Mouse (Mus musculus) CD4-positive, CD25-positive, alpha-beta regulatory T cell, adult 2 months (primary cell): ENCODE data around the gene Prkci.

Source experiments
- DNase-seq: peaks from one replicate; pipeline ENCODE4 v3.0.0-alpha.2; 2012; ENCODE audit warnings: low read depth, low spot score

Gene Prkci

DNA sequence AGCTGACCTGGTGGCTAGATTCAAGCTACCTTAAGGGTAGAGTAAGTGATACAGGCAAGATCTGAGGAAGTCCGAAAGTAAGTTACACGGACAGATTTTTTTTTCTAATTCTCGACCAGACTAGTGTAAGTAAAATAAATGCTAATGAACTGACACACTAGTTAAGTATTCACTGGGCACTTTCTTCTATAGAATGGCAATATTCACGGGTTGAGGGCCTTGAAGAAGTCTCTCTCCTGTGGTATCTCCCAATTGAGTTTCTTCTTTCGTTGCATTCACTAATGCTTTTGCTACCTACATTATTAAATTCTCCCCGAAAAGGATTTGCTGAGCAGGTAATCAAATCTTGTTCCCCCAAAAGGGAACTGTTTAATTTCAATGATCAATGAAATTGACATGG lies 688 bp upstream of the Prkci start:
- DNase-seq = no peak

DNA sequence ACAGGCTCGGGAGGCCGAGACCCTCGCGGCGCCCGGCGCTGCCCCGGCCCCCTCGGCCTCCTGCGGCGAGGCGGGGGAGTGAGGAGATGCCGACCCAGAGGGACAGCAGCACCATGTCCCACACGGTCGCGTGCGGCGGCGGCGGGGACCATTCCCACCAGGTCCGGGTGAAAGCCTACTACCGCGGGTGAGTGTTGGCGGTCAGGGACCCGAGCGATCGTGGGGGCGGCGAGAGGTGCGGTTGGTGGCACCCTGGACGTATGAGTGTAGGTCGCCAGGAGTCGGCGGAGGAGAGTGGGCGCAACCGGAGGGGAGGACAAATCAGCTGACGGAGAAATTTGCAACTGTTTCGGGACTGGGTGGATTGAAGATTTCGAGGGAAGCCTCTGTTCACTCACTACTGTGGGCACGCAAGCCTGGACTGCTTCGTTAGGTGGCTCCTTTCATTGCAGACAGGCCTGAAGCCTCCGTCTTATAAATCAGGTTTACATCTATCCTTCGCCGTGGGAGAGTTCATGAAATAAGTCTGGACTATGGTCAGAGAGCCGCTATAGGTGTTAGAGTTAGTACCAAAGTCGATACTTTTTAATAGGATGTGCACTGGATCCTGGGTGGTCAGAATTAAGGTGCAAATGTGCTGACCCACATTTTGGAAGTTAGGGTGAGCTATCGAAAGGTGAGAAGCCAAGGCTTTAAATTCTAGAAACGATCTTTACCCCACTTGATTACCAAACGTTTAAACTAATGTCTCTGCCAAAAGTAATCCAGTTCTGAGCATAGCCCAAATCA lies 546 bp downstream of the Prkci start:
- no peak for DNase-seq

DNA sequence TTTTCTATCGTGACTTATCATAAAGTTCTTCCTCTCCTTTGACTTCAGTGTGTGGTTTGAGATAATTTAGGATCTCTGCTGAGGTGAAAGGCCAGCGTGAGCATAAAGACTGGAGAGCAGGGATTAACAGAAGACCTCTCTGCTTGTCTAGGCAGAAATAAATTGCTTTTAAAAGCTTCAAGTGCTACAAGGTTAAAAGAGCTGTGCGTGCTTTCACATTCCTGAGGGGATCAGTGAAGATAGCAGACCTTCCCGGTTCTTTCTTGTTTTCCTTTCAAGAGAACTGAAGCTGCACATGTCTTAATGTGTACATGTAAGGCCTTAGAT lies 1.1 kb downstream of the Prkci start:
- no peak for DNase-seq

DNA sequence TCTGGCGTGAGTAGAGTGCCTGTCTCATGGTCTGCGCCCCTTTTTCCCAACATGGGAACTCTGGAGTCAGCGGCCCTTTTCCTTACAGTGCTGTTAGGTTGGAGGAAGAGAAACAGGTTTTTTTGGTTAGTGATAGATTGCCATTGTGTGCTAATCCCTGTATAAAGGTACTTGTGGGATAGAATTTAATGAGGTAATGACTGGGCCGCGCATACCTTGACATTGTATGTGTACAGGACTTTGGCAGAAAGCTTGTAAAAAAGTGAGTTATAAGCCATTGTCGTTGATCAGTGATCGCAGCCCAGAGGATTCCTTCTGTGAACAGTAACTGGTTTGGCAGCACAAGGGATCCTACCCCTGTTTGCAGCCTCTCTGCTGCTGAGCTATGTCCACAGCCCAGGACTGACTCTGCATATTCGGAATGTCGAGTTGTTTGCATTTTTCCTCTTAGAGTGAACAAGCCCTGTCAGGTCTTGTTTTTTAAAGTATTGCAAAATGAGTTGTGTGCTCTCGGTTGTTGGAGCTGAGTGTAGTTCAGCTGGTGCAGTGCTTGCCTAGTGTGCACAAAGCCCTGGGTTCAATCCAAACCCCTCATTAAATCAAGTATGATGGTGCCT lies 4.0 kb downstream of the Prkci start:
- DNase-seq = no peak

DNA sequence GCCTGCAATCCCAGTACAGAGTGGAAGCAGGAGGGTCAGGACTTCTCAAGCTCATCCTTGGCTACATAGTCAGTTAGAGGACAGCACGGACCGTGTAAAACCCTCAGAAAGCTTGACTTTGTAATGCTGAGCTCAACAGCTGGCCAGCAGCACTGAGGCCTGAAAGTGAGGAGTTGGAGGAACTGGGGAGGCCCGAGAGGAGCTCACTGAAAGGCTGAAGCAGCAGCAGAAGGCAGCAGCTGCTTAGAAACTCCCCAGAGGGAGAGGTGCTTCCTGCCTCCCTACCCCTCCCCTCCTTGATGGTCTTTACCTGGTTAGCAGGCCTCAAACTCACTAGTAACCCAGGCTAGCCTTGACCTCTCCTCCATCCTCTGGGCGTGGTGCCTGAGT lies 4.5 kb downstream of the Prkci start:
- DNase-seq = no peak

DNA sequence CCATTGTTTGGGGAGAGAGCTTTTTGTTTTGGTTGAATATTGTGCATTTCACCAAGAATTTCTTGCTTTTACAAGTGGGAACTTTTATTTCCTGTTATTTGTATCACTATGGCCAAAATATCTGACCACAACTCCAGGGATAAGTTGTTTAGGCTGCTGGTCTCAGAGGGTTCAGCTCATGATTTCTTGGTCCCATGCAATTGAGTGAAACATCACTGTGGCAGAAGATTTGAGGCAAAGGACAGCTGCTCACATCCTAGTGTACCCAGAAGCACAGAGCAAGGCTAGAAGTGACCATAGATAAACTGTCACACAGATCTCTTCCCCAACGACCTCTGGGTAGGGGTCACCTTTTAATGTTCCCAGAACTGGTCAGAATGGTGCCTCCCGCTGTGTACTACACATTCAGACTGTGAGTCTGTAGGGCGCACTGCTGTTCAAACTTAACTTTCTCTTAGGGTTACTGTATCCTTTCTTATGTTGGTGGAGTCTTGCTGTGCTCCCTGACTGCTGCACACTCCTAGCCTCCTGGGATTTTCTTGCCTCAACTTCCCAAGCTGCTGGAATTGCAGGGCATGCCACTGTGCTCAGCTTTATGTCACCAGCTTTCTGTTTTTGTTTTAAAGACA lies 5.6 kb downstream of the Prkci start:
- DNase-seq = no peak

DNA sequence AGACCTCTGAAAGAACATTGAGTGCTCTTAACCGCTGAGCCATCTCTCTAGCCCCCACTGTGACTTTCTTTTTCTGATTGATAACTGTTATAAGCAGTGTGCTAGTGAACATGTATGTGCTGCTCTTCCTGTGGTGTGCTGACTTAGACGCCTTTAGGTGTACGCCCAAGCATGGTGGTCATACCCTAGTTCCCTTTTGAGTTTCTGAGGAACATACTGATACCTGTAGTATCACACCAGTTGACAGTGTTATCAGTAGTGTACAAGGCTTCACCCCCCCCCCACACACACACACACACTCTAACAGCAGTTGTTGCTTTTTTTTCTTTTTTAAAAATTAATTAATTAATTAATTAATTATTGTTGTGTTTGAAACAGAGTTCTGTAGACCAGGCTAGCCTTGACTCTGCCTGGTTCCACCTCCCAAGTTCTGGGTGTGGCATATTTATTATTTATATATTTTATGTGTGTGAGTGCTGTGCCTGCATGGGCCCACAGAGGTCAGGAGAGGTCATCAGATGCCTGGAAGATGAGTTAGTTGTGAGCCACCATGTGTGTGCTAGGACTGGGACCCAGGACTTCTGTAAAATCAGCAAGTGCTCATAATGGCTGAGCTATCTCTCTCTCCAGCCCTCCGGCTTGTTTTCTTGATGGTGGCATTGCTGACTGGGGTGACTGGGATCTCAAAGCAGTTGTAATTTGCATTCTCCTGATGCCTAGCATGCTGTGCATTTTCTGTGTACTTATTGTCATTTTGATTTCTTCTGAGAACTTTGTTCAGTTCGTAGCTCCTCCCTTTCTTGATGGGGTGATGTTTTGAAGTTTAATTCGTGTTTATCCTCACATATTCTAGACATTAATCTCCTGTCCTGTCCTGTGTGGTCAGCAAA lies 9.0 kb downstream of the Prkci start:
- DNase-seq = no peak

DNA sequence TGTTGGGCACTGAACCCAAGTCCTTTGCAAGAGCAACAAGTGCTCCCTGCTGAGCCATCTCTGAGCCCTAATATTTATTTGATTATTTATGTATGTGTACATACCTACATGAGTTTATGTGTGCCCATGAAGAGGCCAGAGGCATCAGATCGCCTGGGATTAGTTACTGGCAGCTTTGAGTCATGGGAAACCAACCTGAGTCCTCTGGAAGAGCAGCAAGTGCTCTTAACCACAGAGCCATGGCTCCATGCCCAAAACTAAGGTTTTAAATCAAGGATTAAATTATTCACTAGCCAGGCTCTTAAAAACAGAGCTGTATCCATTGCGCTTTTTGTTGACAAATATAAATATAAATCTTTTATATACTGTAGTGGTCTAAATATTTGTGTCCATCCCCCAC lies 18.8 kb downstream of the Prkci start:
- no peak for DNase-seq

DNA sequence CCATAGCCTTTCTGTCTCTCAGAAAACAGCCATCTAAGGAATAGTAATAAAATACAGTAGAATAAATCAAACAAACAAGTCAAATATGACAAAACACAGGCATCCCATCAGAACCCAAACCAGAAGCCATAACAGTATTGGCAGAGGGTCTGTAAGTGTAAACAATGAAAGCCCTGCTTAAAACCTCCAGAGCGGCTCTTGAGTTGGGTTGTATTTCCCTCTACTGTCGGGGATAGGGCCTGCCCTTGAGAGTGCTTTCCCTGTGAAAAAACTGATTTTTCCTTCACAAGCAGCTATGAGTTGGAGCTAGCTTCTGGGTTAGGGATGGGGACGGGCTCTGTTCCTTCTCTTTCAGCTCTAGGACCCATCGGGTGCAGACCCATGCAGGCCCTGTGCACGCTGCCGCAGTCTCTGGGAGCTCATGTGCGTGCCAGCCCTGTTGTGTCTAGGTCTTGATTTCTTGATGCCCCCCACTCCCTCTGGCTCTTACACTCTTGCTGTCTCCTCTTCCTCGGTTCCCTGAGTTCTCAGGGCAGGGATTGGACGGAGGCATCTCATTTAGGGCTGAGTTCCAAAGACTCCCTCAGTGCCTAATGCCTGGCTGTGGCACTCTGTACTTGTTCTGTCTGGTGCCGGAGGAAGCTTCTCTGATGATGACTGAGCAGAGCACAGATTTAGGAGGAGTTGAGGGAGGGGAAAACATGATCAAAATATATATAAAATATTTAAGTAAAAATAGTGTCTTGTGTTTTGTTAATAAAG lies 20.3 kb downstream of the Prkci start:
- no peak for DNase-seq

DNA sequence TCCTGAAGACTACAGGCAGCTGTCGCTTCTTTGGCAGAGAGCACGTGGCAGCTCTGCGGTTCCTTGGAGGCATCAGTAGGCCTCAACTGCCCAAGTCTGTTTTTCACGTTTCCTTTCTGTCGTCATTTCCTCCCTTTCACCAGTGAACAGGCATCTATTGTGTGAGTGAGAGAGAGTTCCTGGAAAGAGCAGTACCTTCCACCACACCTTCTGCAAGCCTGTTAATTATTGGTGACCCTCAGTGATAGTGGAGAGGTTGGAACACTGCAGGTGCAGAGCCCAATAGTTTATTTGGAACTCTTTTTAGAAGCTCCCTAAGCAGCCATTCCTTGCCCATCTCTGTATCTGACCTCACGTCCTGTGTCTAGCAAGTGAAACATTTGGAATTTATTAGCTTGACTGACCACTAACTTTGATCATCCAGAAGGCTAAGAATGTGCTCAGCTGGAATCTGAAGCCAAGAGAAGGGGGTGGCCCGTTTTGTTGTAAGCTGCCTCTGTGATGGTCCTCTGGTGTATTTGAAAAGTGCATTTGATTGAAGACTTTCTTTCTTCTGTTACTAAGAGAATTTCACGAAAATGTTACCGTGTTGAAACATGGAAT lies 21.1 kb downstream of the Prkci start:
- DNase-seq = no peak

DNA sequence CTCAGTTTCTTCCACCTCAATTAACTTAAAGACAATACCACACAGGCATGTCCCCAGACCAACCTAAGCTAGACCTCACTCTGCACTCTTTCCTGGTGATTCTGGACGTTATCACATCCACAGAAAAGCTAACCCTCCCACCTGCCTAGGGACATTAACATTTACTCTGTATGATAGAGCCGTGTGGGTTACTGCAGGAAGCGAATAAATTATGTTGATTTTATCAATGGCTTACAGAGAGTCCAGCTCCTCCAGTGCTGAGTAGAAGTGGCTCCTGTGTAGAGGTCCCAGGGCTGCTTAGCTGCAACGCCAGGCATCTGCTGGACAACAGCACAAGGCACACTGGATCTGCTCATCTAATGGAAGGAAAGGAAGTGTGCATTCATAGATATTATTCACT lies 22.1 kb downstream of the Prkci start:
- DNase-seq = no peak

DNA sequence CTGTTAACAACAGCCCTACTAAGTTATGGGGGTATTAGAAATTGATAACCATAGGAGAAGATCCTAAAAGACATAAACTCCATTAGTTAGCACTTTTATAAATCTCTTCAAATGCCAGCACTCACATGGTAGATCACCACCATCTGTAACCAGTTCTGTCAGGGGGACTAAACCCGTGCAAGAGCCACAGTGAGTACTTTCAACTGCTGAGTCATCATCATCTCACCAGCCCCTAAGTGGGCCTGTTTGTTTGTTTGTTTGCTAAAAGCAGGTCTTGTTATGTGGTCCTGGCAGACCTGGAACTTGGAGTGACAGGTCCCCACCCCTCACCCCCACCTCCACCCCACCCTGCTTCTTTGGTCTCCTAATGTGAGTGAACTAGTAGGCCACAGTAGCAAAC lies 23.7 kb downstream of the Prkci start:
- DNase-seq = no peak

DNA sequence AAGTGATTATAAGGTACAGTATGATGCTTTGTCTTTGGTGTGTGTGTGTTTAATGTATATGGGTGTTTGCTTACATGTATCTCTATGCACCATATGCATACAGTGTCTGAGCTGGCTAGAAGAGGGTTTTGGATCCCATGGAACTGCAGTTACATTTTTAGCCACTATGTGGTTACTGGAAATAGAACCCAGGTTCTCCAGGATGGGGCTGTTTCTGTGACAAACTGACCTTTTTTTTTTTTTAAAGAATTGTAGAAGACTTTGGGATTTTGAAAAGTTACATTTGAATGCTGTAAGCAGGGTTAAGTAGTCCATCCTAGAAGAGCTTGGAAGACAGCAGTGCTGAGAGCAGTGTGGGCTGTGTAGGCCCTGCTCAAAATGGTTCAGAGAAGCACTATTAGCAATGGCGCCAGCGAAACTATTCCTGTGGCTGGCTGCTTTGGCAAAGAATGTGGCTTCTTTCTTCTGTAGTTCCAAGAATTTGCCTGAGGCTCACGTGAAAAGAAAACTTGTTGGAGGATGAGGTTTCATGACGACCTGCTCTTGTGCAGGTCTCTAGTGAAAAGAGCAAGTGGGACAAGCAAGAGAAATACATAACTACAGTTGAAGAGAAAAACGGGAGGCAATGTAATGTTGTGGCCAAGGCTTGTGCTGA lies 24.4 kb downstream of the Prkci start:
- no peak for DNase-seq

DNA sequence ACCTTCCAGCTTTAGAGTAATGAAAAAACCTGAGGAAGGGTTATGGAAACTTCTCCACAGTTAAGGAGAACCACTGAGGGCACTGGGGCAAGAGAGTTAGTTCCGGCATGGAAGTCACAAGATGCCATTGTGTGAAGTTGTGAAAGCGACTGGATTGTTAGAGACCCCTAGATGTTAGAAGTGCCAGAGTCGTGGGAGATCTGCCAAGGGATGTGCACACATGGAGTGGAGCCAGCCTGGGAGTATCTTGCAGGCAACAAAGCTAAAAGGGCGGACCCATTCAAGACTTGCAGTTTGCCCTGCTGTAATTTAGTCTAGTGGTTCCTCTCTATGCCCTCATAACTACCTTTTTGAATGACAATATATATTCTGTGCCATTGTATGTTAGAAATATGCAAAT lies 25.1 kb downstream of the Prkci start:
- DNase-seq = no peak

DNA sequence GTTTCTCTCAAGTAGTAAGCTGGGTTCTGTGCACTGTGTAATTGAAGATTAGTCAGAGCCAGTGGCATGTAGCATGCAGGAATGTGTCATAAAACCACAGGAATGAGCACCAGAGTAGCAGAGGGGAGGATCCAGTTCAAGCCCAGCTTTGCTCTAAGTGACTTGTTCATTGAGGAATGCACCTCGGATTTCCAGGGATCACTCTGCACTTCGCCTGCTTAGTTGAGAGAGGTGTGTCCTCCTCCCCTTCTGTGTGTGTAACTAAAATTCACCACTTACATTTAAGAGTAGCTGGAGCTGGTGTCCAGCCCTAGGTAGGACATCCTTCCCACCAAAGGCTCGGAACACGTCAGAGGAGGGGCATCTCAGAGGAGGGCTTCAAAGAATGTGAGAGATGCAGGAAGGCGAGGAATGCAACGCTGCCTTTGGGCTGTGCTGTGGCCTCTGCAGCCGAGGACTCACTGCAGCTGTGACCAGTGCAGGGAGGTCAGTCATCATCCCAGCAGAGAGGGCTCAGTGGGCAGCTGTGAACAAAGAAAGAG lies 27.4 kb downstream of the Prkci start:
- DNase-seq = no peak

DNA sequence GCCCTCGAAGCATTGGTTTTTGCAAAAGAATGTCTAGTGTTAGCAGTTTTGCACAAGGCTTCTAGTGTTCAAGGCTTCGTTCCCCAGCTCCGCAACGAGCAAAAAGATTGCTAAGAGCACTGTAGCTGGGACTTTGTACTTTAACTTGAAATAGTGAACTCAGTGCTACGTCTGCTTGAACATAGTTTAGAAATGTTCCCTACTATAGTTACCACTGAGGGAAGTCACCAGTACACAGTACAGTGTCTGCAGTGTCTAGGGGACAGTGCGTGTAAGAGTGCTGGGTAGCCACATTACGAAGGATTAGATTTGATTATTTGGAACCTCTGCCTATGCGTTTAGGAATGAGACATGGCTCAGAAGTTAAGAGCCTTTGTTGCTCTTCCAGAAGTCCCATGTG lies 32.2 kb downstream of the Prkci start:
- no peak for DNase-seq

DNA sequence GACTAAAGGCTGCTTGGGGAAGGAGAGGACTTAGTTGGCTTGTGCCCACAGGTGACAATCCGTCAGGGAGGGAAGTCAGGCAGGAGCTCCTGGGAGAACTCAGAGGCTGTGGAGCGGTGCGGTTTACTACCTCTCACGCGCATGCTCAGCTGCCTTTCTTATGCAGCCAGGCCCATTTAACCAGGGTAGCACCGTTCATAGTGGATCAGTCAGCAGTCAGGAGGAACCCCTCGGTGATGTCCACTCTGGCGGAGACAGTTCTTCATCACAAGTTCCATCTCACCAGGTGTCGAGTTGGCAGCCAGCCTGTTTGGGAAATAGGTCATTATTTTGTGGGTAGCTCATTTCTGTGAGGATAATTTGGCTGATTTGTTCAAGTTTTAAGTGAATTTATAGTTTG lies 36.1 kb downstream of the Prkci start:
- DNase-seq = no peak

DNA sequence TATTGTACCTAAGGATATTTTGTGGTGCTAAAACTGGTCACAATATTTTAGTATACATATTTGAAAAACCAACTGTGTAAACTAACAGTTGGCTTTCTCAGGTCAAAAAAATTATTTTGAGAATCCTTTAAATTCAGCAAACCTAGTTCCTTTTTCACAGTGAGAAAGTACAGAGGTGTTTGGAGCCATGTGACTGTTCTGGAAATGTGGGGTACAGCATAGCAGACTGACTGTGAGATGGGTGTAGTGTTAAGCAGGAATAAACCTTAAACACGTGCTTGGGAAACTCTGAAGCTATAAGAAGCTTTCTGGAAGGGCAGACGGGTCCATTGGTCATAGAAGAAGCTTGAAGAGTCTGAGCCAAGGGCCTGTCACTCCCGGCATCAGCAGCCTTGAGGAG lies 38.1 kb downstream of the Prkci start:
- no peak for DNase-seq

DNA sequence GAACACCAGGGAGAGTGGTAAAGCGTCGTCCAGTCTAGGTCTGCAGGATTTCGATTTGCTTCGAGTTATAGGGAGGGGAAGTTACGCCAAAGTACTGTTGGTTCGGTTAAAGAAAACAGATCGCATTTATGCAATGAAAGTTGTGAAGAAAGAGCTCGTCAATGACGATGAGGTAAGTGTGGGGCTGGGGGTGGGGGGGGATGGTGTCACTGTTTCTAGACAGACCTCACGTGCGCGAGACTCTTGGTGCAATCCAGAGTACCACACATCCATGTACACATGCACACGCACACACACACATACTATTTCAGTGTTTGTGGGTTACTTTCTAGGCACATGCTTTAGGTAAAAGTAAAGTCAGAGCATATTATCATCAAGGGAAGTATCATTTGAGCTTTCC lies 42.3 kb downstream of the Prkci start:
- no peak for DNase-seq

DNA sequence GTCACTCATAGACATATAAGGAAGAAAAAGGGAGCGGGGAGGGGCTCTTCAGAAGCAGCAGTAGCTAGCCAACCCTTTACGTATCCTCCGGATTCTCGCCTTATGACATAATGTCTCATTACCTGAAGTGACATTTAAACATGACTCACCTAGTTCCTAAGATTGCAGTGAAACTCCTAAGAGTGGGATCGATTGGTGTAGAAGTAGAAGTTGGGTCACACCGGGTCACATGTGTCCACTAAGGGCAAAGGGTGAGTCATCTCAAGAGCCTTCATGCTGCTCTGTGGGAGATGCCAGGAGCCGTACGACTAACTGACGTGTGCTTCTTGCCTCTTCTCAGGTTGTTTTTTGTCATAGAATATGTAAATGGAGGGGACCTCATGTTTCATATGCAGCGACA lies 43.1 kb downstream of the Prkci start:
- no peak for DNase-seq
